Mouse (Mus musculus): ENCODE data around the gene Prkcz. TPM values are rescaled to one million over a fixed set of nuclear protein-coding genes. Genes with fewer than 3 reads are reported as not detected.

The Prkcz gene
- polyA plus RNA-seq, 1 experiment from 2014 or later = 32.8 TPM

DNA sequence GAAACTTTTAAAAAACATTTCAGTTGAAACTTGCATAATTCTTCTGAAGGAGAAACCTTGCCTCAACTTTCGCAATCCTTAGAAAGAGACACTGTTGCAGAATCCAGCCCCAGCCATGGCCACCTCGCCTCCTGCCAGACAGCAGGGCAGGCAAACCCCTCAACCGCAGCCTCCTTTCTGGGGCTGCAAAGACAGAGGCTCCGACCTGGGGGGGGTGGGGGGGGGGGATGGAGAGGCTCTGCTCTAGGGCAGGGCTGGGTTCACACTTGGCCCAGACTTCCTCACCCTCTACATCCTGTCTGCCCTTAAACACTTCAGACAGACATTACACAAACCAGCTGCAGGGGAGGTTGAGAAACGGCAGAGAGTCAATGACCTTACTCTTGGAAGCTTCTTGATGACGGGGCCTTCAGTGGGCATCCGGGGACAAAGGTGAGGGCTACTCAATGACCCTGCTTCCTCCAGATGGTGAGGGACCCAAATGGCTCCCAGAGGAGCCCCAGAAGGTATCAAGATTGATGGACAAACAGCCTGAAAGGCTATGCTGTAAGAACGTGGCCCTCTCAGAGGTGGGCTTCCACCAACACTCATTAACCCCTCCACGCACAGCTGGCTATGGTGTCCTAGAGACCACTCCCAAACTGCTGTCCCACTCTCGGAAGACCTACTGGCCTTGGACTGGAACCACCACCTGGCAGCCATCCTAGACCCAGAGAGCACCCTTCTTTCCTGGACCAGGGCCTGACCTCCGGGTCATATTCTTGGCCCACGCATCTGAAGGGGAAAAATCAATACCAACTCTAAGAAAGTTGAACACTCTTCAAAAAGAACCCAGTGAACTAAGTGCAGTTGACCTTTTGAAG lies 143.7 kb downstream of the Prkcz start:
- Histone ChIP-seq H3K9me3 (ENCODE audit: control insufficient read depth, low read length) (no peaks in the 10 kb centered on the region), H3K27me3 (replicated peaks; ENCODE audit: control insufficient read depth, insufficient read depth, low read length) (no peaks in the 10 kb centered on the region), H3K9ac (ENCODE audit: low read depth, low read length) (0 out of 2 replicates have a peak overlapping the region, but pooled peaks have one; percentile 35), H3K27ac (ENCODE audit: low read length) (peak overlapping the region; percentile 33; the same call in 1 of the 2 replicates), H3K4me3 (ENCODE audit: low read length) (peak overlapping the region; percentile 9; the same call in 1 of the 2 replicates), H3K36me3 (ENCODE audit: control insufficient read depth, insufficient read depth, low read length) (no peaks in the 10 kb centered on the region), H3K4me1 (ENCODE audit: control insufficient read depth, insufficient read depth, low read length) (peaks cover 77% of the 10 kb centered on the region), H3K4me2 (ENCODE audit: low read depth, low read length) (peak overlapping the region; percentile 99; the same call in 1 of the 2 replicates)
- ATAC-seq = no peak
- 44% methylated on average over 12 of the region's 12 CpGs for WGBS

DNA sequence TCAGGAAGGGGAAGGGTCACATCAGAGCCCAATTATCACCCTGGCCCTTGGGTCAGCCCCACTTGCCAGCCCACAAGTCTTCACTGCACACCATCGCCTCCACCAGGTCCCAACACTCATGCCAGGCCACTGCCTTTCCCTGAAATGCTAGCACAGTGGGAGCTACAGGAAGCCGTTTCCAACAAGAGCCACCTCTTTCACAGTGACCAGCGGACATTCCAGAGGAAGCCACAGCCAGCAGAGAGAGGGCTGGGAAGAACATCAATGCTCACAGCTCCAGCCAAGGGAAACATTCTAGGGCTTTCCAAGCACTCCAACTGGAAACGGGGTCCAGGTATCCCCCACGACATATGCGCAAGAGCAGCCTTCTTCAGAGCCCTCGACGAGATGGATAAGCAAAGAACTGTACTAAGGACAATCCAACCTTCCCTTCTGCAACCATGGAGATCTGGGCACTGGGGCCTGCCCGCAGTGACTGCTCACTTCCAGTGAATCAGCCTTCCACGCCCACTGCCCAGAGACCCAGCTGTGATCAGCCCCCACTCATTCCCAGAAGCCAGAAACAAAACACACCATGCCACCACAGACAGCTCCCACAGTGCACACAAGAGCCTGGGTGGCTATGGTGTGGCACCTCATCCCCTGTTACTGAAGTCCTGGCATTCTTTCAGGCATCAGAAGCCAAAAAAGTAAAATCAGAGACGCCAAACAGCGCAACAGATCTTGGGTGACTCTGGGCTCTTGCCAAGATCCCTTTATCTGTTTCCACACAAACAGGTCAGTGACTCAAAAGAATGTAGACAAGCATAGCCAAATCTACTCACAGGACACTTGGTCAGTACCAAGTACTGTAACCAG lies 145.2 kb downstream of the Prkcz start:
- no peak for ATAC-seq
- peak overlapping the region; percentile 14; the same call in 1 of the 2 replicates for H3K9ac ChIP-seq (ENCODE audit: low read depth, low read length)
- 0 out of 2 replicates have a peak, but pooled peaks cover under 1% of the 10 kb centered on the region for H3K36me3 ChIP-seq (ENCODE audit: control insufficient read depth, insufficient read depth, low read length)
- H3K4me2 ChIP-seq (ENCODE audit: low read depth, low read length) = peak overlapping the region; percentile 16; the same call in 1 of the 2 replicates
- WGBS = 59% methylated on average over 12 of the region's 12 CpGs
- peak overlapping the region; percentile 18; the same call in 1 of the 2 replicates for H3K27ac ChIP-seq (ENCODE audit: low read length)
- H3K4me1 ChIP-seq (ENCODE audit: control insufficient read depth, insufficient read depth, low read length) = peaks cover 77% of the 10 kb centered on the region
- H3K27me3 ChIP-seq (replicated peaks; ENCODE audit: control insufficient read depth, insufficient read depth, low read length) = no peaks in the 10 kb centered on the region
- H3K4me3 ChIP-seq (ENCODE audit: low read length) = no peak overlapping the region
- no peaks in the 10 kb centered on the region for H3K9me3 ChIP-seq (ENCODE audit: control insufficient read depth, low read length)

DNA sequence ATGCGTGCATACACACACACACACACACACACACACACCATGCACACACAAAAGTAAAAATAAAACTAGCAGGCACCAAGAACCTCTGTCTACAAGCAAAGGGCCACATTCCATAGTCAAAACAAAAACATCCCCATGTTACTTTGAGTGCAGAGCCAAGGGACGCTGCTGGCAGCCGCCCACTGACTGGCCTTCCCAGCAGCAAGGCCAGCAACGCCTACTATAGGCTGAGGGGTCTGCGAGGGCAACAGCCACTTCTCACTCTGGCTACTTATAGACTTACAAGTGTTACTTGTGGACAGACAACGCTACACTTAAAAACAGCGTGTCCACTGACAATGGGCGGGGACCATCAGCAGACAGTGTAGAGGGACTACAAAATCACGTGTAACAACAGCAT lies 146.0 kb downstream of the Prkcz start:
- Histone ChIP-seq H3K9me3 (ENCODE audit: control insufficient read depth, low read length) (no peaks in the 10 kb centered on the region), H3K4me1 (ENCODE audit: control insufficient read depth, insufficient read depth, low read length) (peaks cover 75% of the 10 kb centered on the region), H3K27me3 (replicated peaks; ENCODE audit: control insufficient read depth, insufficient read depth, low read length) (no peaks in the 10 kb centered on the region), H3K4me3 (ENCODE audit: low read length) (no peak overlapping the region), H3K9ac (ENCODE audit: low read depth, low read length) (no peak overlapping the region), H3K27ac (ENCODE audit: low read length) (no peak overlapping the region), H3K36me3 (ENCODE audit: control insufficient read depth, insufficient read depth, low read length) (0 out of 2 replicates have a peak, but pooled peaks cover 8% of the 10 kb centered on the region), H3K4me2 (ENCODE audit: low read depth, low read length) (0 out of 2 replicates have a peak overlapping the region, but pooled peaks have one; percentile 16)
- no peak for ATAC-seq
- 60% methylated on average over 9 of the region's 9 CpGs for WGBS

DNA sequence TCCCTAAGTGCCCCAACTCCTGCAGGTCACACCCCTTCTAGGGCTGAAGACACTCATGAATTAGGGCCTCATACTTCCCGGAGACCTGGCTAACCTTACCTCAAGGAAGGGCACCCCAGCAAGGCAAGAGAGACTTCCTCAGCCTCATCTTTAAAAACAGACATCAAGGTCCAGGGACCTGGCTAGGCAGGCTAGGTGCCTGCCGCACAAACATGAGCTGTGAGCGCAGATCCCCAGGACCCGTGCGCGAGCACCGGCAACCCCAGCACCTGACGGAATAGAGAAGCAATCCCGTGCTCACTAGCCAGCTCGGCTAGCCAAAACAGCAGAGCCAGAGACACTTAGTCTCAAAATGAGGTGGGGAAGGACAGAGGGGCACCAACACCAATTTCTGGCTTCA lies 146.4 kb downstream of the Prkcz start:
- Histone ChIP-seq H3K4me1 (ENCODE audit: control insufficient read depth, insufficient read depth, low read length) (peaks cover 72% of the 10 kb centered on the region), H3K27me3 (replicated peaks; ENCODE audit: control insufficient read depth, insufficient read depth, low read length) (no peaks in the 10 kb centered on the region), H3K4me2 (ENCODE audit: low read depth, low read length) (no peak overlapping the region), H3K9me3 (ENCODE audit: control insufficient read depth, low read length) (no peaks in the 10 kb centered on the region), H3K27ac (ENCODE audit: low read length) (no peak overlapping the region), H3K36me3 (ENCODE audit: control insufficient read depth, insufficient read depth, low read length) (0 out of 2 replicates have a peak, but pooled peaks cover 8% of the 10 kb centered on the region), H3K9ac (ENCODE audit: low read depth, low read length) (no peak overlapping the region), H3K4me3 (ENCODE audit: low read length) (no peak overlapping the region)
- WGBS = 78% methylated on average over 10 of the region's 10 CpGs
- ATAC-seq = no peak

DNA sequence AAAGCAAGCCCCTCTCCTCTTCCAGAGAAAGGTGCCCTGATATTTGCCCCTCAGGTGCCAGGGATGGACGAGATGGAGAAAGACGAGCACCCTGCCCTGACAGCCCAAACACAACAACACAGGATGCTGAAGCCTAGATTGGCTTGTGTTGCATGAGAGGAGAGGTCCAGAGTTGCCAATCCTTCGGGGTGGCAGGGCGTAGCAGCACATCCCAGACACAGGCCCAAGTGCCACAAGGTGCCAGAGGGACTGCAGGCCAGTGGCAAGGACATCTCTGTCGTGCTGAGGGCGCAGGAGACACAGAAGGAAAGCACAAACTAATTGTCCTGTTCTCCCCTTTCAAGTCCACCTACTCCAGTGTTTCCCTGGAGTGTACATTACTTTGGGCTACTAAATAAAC lies 147.0 kb downstream of the Prkcz start:
- Histone ChIP-seq H3K4me1 (ENCODE audit: control insufficient read depth, insufficient read depth, low read length) (peaks cover 71% of the 10 kb centered on the region), H3K9me3 (ENCODE audit: control insufficient read depth, low read length) (no peaks in the 10 kb centered on the region), H3K9ac (ENCODE audit: low read depth, low read length) (0 out of 2 replicates have a peak overlapping the region, but pooled peaks have one; percentile 24), H3K36me3 (ENCODE audit: control insufficient read depth, insufficient read depth, low read length) (0 out of 2 replicates have a peak, but pooled peaks cover 8% of the 10 kb centered on the region), H3K4me2 (ENCODE audit: low read depth, low read length) (0 out of 2 replicates have a peak overlapping the region, but pooled peaks have one; percentile 7), H3K27ac (ENCODE audit: low read length) (no peak overlapping the region), H3K27me3 (replicated peaks; ENCODE audit: control insufficient read depth, insufficient read depth, low read length) (no peaks in the 10 kb centered on the region), H3K4me3 (ENCODE audit: low read length) (no peak overlapping the region)
- 69% methylated on average over 6 of the region's 6 CpGs for WGBS
- ATAC-seq = no peak

DNA sequence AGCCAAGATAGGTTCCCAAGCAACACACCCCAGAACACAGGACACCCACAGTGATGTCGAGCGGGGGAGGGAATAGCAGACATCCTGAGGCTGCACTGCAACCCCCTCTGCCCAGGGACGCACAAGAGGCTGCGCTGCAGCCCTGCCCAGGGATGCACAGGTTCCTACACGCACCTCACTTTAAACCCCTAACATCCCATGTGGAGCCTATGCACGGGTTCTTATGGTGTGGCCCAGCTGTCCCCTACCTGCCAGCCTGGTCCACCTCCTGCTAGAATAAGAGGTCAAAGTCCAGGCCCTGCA lies 147.5 kb downstream of the Prkcz start:
- Histone ChIP-seq H3K27me3 (replicated peaks; ENCODE audit: control insufficient read depth, insufficient read depth, low read length) (no peaks in the 10 kb centered on the region), H3K9ac (ENCODE audit: low read depth, low read length) (0 out of 2 replicates have a peak overlapping the region, but pooled peaks have one; percentile 24), H3K36me3 (ENCODE audit: control insufficient read depth, insufficient read depth, low read length) (0 out of 2 replicates have a peak, but pooled peaks cover 8% of the 10 kb centered on the region), H3K4me1 (ENCODE audit: control insufficient read depth, insufficient read depth, low read length) (peaks cover 71% of the 10 kb centered on the region), H3K4me3 (ENCODE audit: low read length) (no peak overlapping the region), H3K4me2 (ENCODE audit: low read depth, low read length) (0 out of 2 replicates have a peak overlapping the region, but pooled peaks have one; percentile 7), H3K9me3 (ENCODE audit: control insufficient read depth, low read length) (no peaks in the 10 kb centered on the region), H3K27ac (ENCODE audit: low read length) (0 out of 2 replicates have a peak overlapping the region, but pooled peaks have one; percentile 28)
- WGBS = 61% methylated on average over 6 of the region's 6 CpGs
- peak; percentile 33; the same call in 1 of the 2 replicates for ATAC-seq

DNA sequence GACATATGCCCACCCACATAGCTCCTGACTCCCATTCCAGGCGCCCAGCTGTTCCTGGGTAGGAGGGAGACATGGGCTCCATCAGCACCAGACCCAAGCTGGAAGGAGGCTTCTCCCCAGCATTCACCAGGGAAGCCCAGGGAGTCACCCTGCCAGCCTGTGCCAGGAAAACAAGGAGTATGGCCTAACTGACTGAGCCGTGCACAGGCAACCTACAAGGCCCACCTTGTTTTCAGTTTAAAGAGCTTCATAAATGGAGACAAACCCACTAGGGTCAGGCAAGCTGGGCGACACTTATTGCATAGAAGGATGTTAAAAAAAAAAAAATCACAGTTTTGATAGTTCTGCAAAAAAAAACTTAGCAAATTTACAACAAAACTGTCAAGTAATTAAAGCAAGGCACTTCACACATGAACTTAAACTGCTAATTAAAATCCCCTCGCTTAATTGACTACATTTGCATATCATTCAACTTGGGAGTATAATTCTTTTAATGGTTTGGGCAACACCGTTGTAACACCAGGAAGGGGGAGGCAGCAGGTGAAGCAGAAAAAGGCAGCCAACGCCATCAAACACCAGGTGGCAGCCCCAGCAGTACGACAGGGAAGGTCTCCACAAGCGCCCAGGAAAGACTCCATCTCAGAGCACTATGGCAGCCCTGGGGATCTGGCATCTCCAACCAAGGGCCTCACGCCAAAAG lies 148.0 kb downstream of the Prkcz start:
- Histone ChIP-seq H3K4me2 (ENCODE audit: low read depth, low read length) (no peak overlapping the region), H3K9ac (ENCODE audit: low read depth, low read length) (0 out of 2 replicates have a peak overlapping the region, but pooled peaks have one; percentile 24), H3K4me1 (ENCODE audit: control insufficient read depth, insufficient read depth, low read length) (peaks cover 71% of the 10 kb centered on the region), H3K27me3 (replicated peaks; ENCODE audit: control insufficient read depth, insufficient read depth, low read length) (no peaks in the 10 kb centered on the region), H3K9me3 (ENCODE audit: control insufficient read depth, low read length) (no peaks in the 10 kb centered on the region), H3K27ac (ENCODE audit: low read length) (0 out of 2 replicates have a peak overlapping the region, but pooled peaks have one; percentile 28), H3K36me3 (ENCODE audit: control insufficient read depth, insufficient read depth, low read length) (0 out of 2 replicates have a peak, but pooled peaks cover 8% of the 10 kb centered on the region), H3K4me3 (ENCODE audit: low read length) (no peak overlapping the region)
- peak; percentile 2; the same call in 1 of the 2 replicates for ATAC-seq
- WGBS = 51% methylated on average over 9 of the region's 9 CpGs

Data from intestine, embryonic 16.5 days (tissue).